Mouse (Mus musculus): ENCODE data around the gene Irf6. TPM values are rescaled to one million over a fixed set of nuclear protein-coding genes. Genes with fewer than 3 reads are reported as not detected.

Irf6 gene
- polyA plus RNA-seq, 1 experiment from 2014 or later = 18.6 TPM

DNA sequence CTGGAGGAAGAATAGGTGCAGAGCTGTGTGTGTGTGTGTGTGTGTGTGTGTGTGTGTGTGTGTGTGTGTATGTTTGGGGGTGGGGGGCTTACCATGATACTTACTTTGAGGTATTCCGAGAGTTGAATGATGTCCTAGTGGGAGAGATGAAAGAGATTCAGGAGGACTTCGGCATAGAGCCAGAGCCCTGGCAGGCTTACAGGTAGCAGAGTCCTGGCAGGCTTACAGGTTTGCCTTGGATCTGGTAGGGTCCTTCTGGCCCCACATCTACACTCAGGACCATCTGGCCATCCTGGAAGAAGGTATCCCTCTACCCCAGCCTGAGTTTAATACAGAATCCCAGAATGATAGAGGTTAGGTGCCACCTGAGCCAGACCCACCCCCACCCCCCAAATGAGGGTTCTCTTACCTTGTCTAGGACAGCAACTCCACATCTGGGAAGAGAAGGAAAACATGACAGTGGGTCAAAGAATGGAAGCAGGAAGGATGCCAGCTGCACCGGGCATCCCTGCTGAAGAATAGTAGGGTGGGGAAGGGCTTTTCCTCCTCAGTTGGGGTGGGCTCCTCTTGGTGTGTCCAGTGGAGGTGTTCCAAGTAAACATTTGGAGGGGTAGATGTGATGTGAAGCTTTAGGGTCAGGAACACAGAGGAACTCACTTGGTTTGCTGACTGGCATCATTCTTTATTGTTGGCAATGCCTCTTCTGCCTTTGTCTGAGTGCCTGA, 41.7 kb downstream of the Irf6 start:
- Histone ChIP-seq H3K36me3 (ENCODE audit: insufficient read depth, low read length) (no peaks in the 10 kb centered on the region), H3K9ac (replicated peaks; ENCODE audit: low read length) (no peak overlapping the region), H3K4me2 (replicated peaks; ENCODE audit: low read depth, low read length) (no peak overlapping the region), H3K27me3 (ENCODE audit: insufficient read depth, low read length) (no peaks in the 10 kb centered on the region), H3K27ac (ENCODE audit: low read length) (no peak overlapping the region), H3K4me3 (ENCODE audit: low read length) (no peak overlapping the region), H3K4me1 (ENCODE audit: insufficient read depth, low read length) (peaks cover 9% of the 10 kb centered on the region), H3K9me3 (ENCODE audit: low read length) (no peaks in the 10 kb centered on the region)
- WGBS = 87% methylated on average over 3 of the region's 3 CpGs
- ATAC-seq (ENCODE audit: low FRiP score, low TSS enrichment) = no peak

GRCm38 (mm10) chr1:193195169-193195810, 42.4 kb downstream of the Irf6 start:
- Histone ChIP-seq H3K36me3 (ENCODE audit: insufficient read depth, low read length) (no peaks in the 10 kb centered on the region), H3K27ac (ENCODE audit: low read length) (no peak overlapping the region), H3K4me3 (ENCODE audit: low read length) (no peak overlapping the region), H3K27me3 (ENCODE audit: insufficient read depth, low read length) (no peaks in the 10 kb centered on the region), H3K9ac (replicated peaks; ENCODE audit: low read length) (no peak overlapping the region), H3K4me1 (ENCODE audit: insufficient read depth, low read length) (peaks cover 2% of the 10 kb centered on the region; the same call in 1 of the 2 replicates), H3K9me3 (ENCODE audit: low read length) (no peaks in the 10 kb centered on the region), H3K4me2 (replicated peaks; ENCODE audit: low read depth, low read length) (no peak overlapping the region)
- ATAC-seq (ENCODE audit: low FRiP score, low TSS enrichment) = no peak
- 75% methylated on average over 3 of the region's 3 CpGs for WGBS

DNA sequence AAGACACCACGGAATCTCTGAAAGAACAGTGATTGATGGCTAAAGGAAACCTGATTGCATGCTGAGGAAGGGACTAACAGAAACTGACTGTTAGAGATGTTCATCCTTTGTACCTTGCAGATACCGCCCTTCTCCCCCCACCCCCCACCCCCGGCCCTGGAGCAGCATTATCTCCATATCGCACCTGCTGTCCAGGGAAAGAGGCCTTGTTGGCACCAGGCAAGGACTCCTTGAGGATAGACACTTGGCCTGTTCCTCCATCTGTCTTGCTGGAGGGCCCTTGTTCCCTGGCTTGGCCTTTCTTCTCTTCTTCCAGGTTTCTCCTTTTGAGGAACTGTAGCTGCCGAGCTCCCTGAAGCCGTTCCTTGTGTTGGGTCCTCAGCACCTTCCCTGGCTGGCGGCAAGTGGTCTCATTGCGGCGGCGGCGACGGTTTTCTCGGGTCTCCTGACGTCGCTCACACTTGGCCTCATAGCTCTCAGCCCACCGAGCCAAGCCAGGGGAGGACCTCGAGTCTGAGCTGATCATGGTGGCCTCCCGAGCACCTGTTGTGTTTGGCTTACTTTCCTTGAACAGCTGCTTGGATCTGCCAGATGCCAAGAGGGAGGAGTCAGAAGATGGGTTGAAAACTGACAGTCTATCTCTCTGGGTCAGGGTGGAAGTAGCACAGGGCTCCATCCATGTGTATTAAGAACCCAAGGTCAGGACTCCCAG, 44.7 kb downstream of the Irf6 start:
- WGBS = 89% methylated on average over 18 of the region's 18 CpGs
- Histone ChIP-seq H3K4me2 (replicated peaks; ENCODE audit: low read depth, low read length) (no peak overlapping the region), H3K36me3 (ENCODE audit: insufficient read depth, low read length) (no peaks in the 10 kb centered on the region), H3K27me3 (ENCODE audit: insufficient read depth, low read length) (no peaks in the 10 kb centered on the region), H3K4me3 (ENCODE audit: low read length) (no peak overlapping the region), H3K9ac (replicated peaks; ENCODE audit: low read length) (no peak overlapping the region), H3K9me3 (ENCODE audit: low read length) (no peaks in the 10 kb centered on the region), H3K4me1 (ENCODE audit: insufficient read depth, low read length) (no peaks in the 10 kb centered on the region), H3K27ac (ENCODE audit: low read length) (no peak overlapping the region)
- no peak for ATAC-seq (ENCODE audit: low FRiP score, low TSS enrichment)

DNA sequence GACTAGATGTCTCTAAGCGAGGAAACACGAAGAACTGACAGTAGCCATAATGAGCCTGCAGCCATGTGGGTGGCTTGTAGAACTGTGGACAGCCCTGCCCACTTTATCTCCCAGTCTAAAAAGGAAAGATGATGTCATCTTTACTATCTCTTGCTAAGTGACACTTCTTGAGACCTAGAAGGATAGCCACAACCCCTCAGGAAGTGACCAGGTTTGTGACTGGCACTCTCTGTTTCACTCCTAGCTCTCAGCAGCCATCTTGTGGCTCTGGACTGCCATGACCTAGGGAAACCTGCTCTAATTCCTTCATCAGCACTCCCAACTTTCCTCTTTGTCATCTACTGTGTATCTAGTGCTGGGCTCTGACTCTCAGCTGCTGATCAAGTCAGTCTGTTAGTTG, 45.4 kb downstream of the Irf6 start:
- no peaks in the 10 kb centered on the region for H3K27me3 ChIP-seq (ENCODE audit: insufficient read depth, low read length)
- H3K9me3 ChIP-seq (ENCODE audit: low read length) = no peaks in the 10 kb centered on the region
- H3K9ac ChIP-seq (replicated peaks; ENCODE audit: low read length) = no peak overlapping the region
- no peak overlapping the region for H3K4me3 ChIP-seq (ENCODE audit: low read length)
- H3K27ac ChIP-seq (ENCODE audit: low read length) = no peak overlapping the region
- H3K4me2 ChIP-seq (replicated peaks; ENCODE audit: low read depth, low read length) = no peak overlapping the region
- no peaks in the 10 kb centered on the region for H3K4me1 ChIP-seq (ENCODE audit: insufficient read depth, low read length)
- WGBS = 95% methylated on average over 2 of the region's 2 CpGs
- no peak for ATAC-seq (ENCODE audit: low FRiP score, low TSS enrichment)
- H3K36me3 ChIP-seq (ENCODE audit: insufficient read depth, low read length) = no peaks in the 10 kb centered on the region

- WGBS = 88% methylated on average over 8 of the region's 8 CpGs
- H3K4me3 ChIP-seq (ENCODE audit: low read length) = no peak overlapping the region
- no peaks in the 10 kb centered on the region for H3K9me3 ChIP-seq (ENCODE audit: low read length)
- no peaks in the 10 kb centered on the region for H3K27me3 ChIP-seq (ENCODE audit: insufficient read depth, low read length)
- no peak overlapping the region for H3K27ac ChIP-seq (ENCODE audit: low read length)
- no peaks in the 10 kb centered on the region for H3K4me1 ChIP-seq (ENCODE audit: insufficient read depth, low read length)
- no peaks in the 10 kb centered on the region for H3K36me3 ChIP-seq (ENCODE audit: insufficient read depth, low read length)
- H3K4me2 ChIP-seq (replicated peaks; ENCODE audit: low read depth, low read length) = no peak overlapping the region
- H3K9ac ChIP-seq (replicated peaks; ENCODE audit: low read length) = no peak overlapping the region
- no peak for ATAC-seq (ENCODE audit: low FRiP score, low TSS enrichment)
Observed at GRCm38 (mm10) chr1:193200640-193201382, 47.9 kb downstream of the Irf6 start.

- Histone ChIP-seq H3K27ac (ENCODE audit: low read length) (no peak within 1 kb of the TSS), H3K9me3 (ENCODE audit: low read length) (no peaks in the 10 kb centered on the region), H3K9ac (replicated peaks; ENCODE audit: low read length) (no peak within 1 kb of the TSS), H3K4me1 (ENCODE audit: insufficient read depth, low read length) (no peaks in the 10 kb centered on the region), H3K4me2 (replicated peaks; ENCODE audit: low read depth, low read length) (no peak within 1 kb of the TSS), H3K4me3 (ENCODE audit: low read length) (no peak within 1 kb of the TSS), H3K27me3 (ENCODE audit: insufficient read depth, low read length) (no peaks in the 10 kb centered on the region), H3K36me3 (ENCODE audit: insufficient read depth, low read length) (no peaks in the 10 kb centered on the region)
- WGBS = 52% methylated on average over 5 of the region's 5 CpGs
- no peak for ATAC-seq (ENCODE audit: low FRiP score, low TSS enrichment)
Observed at GRCm38 (mm10) chr1:193201383-193201778, 48.5 kb downstream of the Irf6 start, which contains the start of gene Traf3ip3. Traf3ip3 (minus strand) TSS chr1:193201703.

DNA sequence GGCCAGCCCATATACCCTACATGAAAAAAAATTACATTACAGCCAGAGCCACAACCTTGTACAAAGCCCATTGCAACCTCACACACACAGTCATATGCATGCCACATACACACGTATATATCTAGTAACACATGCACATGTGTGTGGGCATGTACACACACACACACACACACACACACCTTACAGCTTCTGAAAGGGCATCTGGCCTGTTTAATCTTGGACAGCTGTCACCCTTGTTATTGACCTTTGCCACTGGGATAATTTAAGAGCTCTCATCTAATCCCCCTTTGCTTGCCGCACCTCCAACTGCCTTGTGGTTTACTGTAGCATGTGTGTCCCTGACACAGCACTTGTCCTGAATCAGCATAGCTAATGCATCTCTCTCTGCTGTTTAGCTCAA, 50.9 kb downstream of the Irf6 start:
- H3K4me3 ChIP-seq (ENCODE audit: low read length) = no peak overlapping the region
- no peaks in the 10 kb centered on the region for H3K27me3 ChIP-seq (ENCODE audit: insufficient read depth, low read length)
- no peak overlapping the region for H3K27ac ChIP-seq (ENCODE audit: low read length)
- no peak overlapping the region for H3K4me2 ChIP-seq (replicated peaks; ENCODE audit: low read depth, low read length)
- no peak overlapping the region for H3K9ac ChIP-seq (replicated peaks; ENCODE audit: low read length)
- H3K36me3 ChIP-seq (ENCODE audit: insufficient read depth, low read length) = no peaks in the 10 kb centered on the region
- no peaks in the 10 kb centered on the region for H3K4me1 ChIP-seq (ENCODE audit: insufficient read depth, low read length)
- H3K9me3 ChIP-seq (ENCODE audit: low read length) = no peaks in the 10 kb centered on the region
- 73% methylated on average over 2 of the region's 2 CpGs for WGBS
- ATAC-seq (ENCODE audit: low FRiP score, low TSS enrichment) = no peak

- H3K36me3 ChIP-seq (ENCODE audit: insufficient read depth, low read length) = no peaks in the 10 kb centered on the region
- H3K4me1 ChIP-seq (ENCODE audit: insufficient read depth, low read length) = no peaks in the 10 kb centered on the region
- no peaks in the 10 kb centered on the region for H3K9me3 ChIP-seq (ENCODE audit: low read length)
- no peak overlapping the region for H3K9ac ChIP-seq (replicated peaks; ENCODE audit: low read length)
- 89% methylated on average over 2 of the region's 2 CpGs for WGBS
- H3K27me3 ChIP-seq (ENCODE audit: insufficient read depth, low read length) = no peaks in the 10 kb centered on the region
- H3K27ac ChIP-seq (ENCODE audit: low read length) = no peak overlapping the region
- no peak overlapping the region for H3K4me3 ChIP-seq (ENCODE audit: low read length)
- H3K4me2 ChIP-seq (replicated peaks; ENCODE audit: low read depth, low read length) = no peak overlapping the region
- no peak for ATAC-seq (ENCODE audit: low FRiP score, low TSS enrichment)
Observed at GRCm38 (mm10) chr1:193205431-193205830, 52.5 kb downstream of the Irf6 start.

GRCm38 (mm10) chr1:193207503-193207902, 54.6 kb downstream of the Irf6 start, which contains the start of gene Lamb3:
Lamb3 (plus strand) TSS chr1:193207699.
- no peak for ATAC-seq (ENCODE audit: low FRiP score, low TSS enrichment)
- 82% methylated on average over 3 of the region's 3 CpGs for WGBS
- Histone ChIP-seq H3K4me1 (ENCODE audit: insufficient read depth, low read length) (no peaks in the 10 kb centered on the region), H3K27me3 (ENCODE audit: insufficient read depth, low read length) (no peaks in the 10 kb centered on the region), H3K4me3 (ENCODE audit: low read length) (no peak within 1 kb of the TSS), H3K9me3 (ENCODE audit: low read length) (no peaks in the 10 kb centered on the region), H3K36me3 (ENCODE audit: insufficient read depth, low read length) (no peaks in the 10 kb centered on the region), H3K4me2 (replicated peaks; ENCODE audit: low read depth, low read length) (no peak within 1 kb of the TSS), H3K27ac (ENCODE audit: low read length) (no peak within 1 kb of the TSS), H3K9ac (replicated peaks; ENCODE audit: low read length) (no peak within 1 kb of the TSS)

All from kidney, embryonic 16.5 days (tissue).